Mouse (Mus musculus): ENCODE data around the gene Pmm1.

- TF ChIP-seq CTCF (IDR thresholded peaks at IDR 0.05; ENCODE audit: control insufficient read depth, insufficient read depth, insufficient read length) (no peak), MYOG (IDR thresholded peaks at IDR 0.05; ENCODE audit: control insufficient read depth, extremely low read depth, insufficient read length) (no peak), MAX (IDR thresholded peaks at IDR 0.05) (no peak), USF1 (IDR thresholded peaks at IDR 0.05; ENCODE audit: low read depth) (no peak)
Observed at GRCm38 (mm10) chr15:81914668-81915067, 46.1 kb downstream of the Pmm1 start.

Measured in C2C12 (cell line).